Mouse (Mus musculus): Measurements from ENCODE around the gene Sh3bgrl. TPM values are rescaled to one million over a fixed set of nuclear protein-coding genes. Genes with fewer than 3 reads are reported as not detected.

Gene Sh3bgrl
- 10 to 100 TPM; 46.8 to 78.4 TPM for total RNA-seq (2023)

DNA sequence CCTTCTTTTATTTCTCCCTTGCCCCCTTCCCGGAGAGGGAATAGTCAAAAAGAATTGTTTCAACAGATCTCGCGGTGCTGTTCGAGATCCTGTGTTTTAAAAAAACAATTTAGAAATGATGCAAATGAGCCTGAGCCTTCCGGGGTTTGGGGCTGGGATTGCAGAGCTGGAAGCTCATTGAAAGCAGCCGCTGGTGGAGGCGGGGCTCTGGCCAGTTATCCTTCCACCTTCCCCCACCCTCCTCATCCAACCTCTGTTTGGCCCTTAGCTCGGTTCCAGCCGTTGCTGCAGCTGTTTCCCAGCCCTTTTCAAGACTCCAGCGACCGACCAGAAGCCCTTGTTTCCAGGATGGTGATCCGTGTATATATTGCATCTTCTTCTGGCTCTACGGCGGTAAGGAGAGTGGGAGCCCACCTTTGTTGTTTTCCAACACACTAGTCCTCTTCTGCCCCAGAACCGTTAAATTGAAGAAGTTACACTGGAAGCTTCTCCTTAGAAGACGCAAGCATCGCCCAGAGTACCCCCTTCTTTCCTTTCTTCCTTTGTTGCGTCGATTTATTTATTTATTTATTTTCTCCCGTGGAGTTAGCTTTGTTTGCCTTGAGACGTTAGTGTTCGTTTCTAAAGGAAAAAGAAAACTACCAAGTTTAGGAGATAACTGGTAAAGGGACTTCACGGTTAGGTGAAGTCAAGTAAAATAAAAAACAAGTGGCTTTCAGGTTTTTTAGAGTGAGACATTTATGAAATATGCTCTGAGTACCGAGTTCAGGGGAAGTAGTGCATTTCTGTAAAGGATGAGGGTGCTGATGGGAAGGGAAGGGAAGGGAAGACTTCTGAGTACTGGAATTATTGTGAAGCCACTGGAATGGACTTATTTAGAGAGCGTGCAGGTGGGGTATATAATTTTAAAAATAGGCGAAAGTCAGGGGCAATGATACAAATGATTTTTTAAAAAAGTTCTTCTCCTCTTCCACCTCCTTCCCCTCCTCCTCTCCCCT is at the start of gene Sh3bgrl:
TSS of gene Sh3bgrl (plus strand) at position 121 of the 998 bp plus-strand sequence.

GRCm38 (mm10) chrX:109196468-109196867 is 101.3 kb downstream of the Sh3bgrl start, which contains the start of gene Gm6377:
Gm6377 (plus strand) TSS chrX:109196756.

Other genes starting within 250 kb of the Sh3bgrl start
- gene Hmgn5, start 82.0 kb upstream of the Sh3bgrl start, total RNA-seq (2023): 10 to 100 TPM in 1 of 2 experiments, 1 to 10 TPM in 1; 9.7 to 10.5 TPM
- gene Gm6377, start 101.4 kb downstream of the Sh3bgrl start, total RNA-seq (2023): 1 to 10 TPM; 3.3 to 7.2 TPM

All from neutrophil, adult 59 days (primary cell).